Comparison of ENCODE assay signal across 12 mouse cellular contexts in genomic region chr11:53522930-53523329, GRCm38 (mm10). TPM values are rescaled to one million over a fixed set of nuclear protein-coding genes. Genes with fewer than 3 reads are reported as not detected.
DNase-seq lines count a peak whose midpoint lies in the region; ATAC-seq lines count a peak whose summit lies in the region.
"Had no signal": no experiment of that assay in that cellular context is flagged by ENCODE, and none has a peak within 500 bp of the region (broad histone marks: within the 10 kb centered on the region; RNA-seq: fewer than 3 reads in every experiment).

No protein-coding gene starts in this region.

- no peak overlapping the region for H3K9ac ChIP-seq in hindbrain, embryonic 14.5 days
- 0 out of 2 replicates have a peak overlapping the region, but pooled peaks have one; percentile 25 for H3K9ac ChIP-seq in liver, embryonic 15.5 days
- H3K9ac ChIP-seq: neural tube, embryonic 12.5 days had no signal

- DNase-seq in hindbrain, embryonic 10.5 days (ENCODE audit: low spot score) = no peak
- DNase-seq in hindbrain, embryonic 14.5 days (ENCODE audit: low spot score) = no peak
- peak; percentile 84 to 87 for DNase-seq in cerebellum, adult 18-20 months
- peak; percentile 79 to 84 for DNase-seq in frontal cortex, postnatal 36 days (ENCODE audit: low spot score in 2 of 2)
- no peak for DNase-seq in c-Kit-positive CD71-positive TER-119-positive erythroid progenitor cells, embryonic 14.5 days (ENCODE audit: low spot score)
- no peak for DNase-seq in thymus, postnatal 4 days
- no peak for DNase-seq in kidney, postnatal 36 days
- DNase-seq: lung, postnatal 14 days had no signal

- H3K36me3 ChIP-seq in hindbrain, embryonic 10.5 days = no peaks in the 10 kb centered on the region
- H3K36me3 ChIP-seq in hindbrain, embryonic 14.5 days (replicated peaks; ENCODE audit: control insufficient read depth, insufficient read depth) = no peaks in the 10 kb centered on the region
- H3K36me3 ChIP-seq in liver, embryonic 15.5 days (replicated peaks) = peaks cover 17% of the 10 kb centered on the region; the same call in 1 of the 2 replicates
- H3K36me3 ChIP-seq: neural tube, embryonic 12.5 days had no signal

- H3K4me2 ChIP-seq in hindbrain, embryonic 14.5 days (replicated peaks) = no peak overlapping the region
- peak overlapping the region; percentile 97 for H3K4me2 ChIP-seq in liver, embryonic 15.5 days
- H3K4me2 ChIP-seq: neural tube, embryonic 12.5 days had no signal

- 0 out of 2 replicates have a peak overlapping the region, but pooled peaks have one; percentile 5 for H3K27ac ChIP-seq in hindbrain, embryonic 10.5 days
- no peak overlapping the region for H3K27ac ChIP-seq in hindbrain, embryonic 14.5 days
- peak overlapping the region; percentile 94; the same call in 1 of the 2 replicates for H3K27ac ChIP-seq in liver, embryonic 15.5 days (replicated peaks)
- H3K27ac ChIP-seq: neural tube, embryonic 12.5 days had no signal

- peaks cover 71% of the 10 kb centered on the region for H3K4me1 ChIP-seq in hindbrain, embryonic 10.5 days (replicated peaks)
- peaks cover 11% of the 10 kb centered on the region for H3K4me1 ChIP-seq in hindbrain, embryonic 14.5 days (replicated peaks; ENCODE audit: control insufficient read depth, insufficient read depth, low read length)
- peaks cover 94% of the 10 kb centered on the region for H3K4me1 ChIP-seq in liver, embryonic 15.5 days (replicated peaks)

- no peaks in the 10 kb centered on the region for H3K9me3 ChIP-seq in hindbrain, embryonic 10.5 days
- no peaks in the 10 kb centered on the region for H3K9me3 ChIP-seq in hindbrain, embryonic 14.5 days (ENCODE audit: control insufficient read depth, low read length)
- no peaks in the 10 kb centered on the region for H3K9me3 ChIP-seq in liver, embryonic 15.5 days (replicated peaks)
- H3K9me3 ChIP-seq: neural tube, embryonic 12.5 days had no signal

- WGBS in hindbrain, embryonic 10.5 days = 81% methylated on average over 9 of the region's 9 CpGs
- 68% methylated on average over 9 of the region's 9 CpGs for WGBS in hindbrain, embryonic 14.5 days
- 43% methylated on average over 9 of the region's 9 CpGs for WGBS in liver, embryonic 15.5 days (ENCODE audit: insufficient replicate concordance)

- ATAC-seq in hindbrain, embryonic 14.5 days (ENCODE audit: low FRiP score) = no peak
- ATAC-seq in liver, embryonic 15.5 days (ENCODE audit: insufficient read depth) = no peak
- ATAC-seq: inflammation-experienced regulatory T-cells, adult 6 months had no signal

- no peak overlapping the region for H3K4me3 ChIP-seq in hindbrain, embryonic 10.5 days
- no peak overlapping the region for H3K4me3 ChIP-seq in hindbrain, embryonic 14.5 days (replicated peaks; ENCODE audit: low read length)
- H3K4me3 ChIP-seq in liver, embryonic 15.5 days (replicated peaks) = 0 out of 2 replicates have a peak overlapping the region, but pooled peaks have one; percentile 92
- H3K4me3 ChIP-seq: neural tube, embryonic 12.5 days had no signal

- H3K27me3 ChIP-seq in hindbrain, embryonic 10.5 days (ENCODE audit: insufficient read depth, poor library complexity, severe bottlenecking) = peaks cover 62% of the 10 kb centered on the region
- H3K27me3 ChIP-seq in hindbrain, embryonic 14.5 days (ENCODE audit: control insufficient read depth, insufficient read depth, low read length) = peaks cover 8% of the 10 kb centered on the region; the same call in 1 of the 2 replicates
- H3K27me3 ChIP-seq in liver, embryonic 15.5 days = peaks cover 16% of the 10 kb centered on the region

RNA-seq across cellular contexts. Expression of gene Sept8, which starts 3.9 kb away (rescaled TPM):
- polyA plus RNA-seq in hindbrain, embryonic 10.5 days (2016; fragmentation: Nextera tagmentation; extraction: Ambion mirVana) = 14.8 and 15.6 TPM in 2 replicates
- 21.6 and 23.7 TPM in 2 replicates for polyA plus RNA-seq in hindbrain, embryonic 14.5 days (2014; fragmentation: Nextera tagmentation; extraction: Ambion mirVana)
- 18.2 and 18.3 TPM in 2 replicates for polyA plus RNA-seq in liver, embryonic 15.5 days (2015; fragmentation: Nextera tagmentation; extraction: Ambion mirVana)

RNA-seq across cellular contexts. Expression of gene Sowaha, which starts 42.9 kb away (rescaled TPM):
- 0.26 and 0.44 TPM in 2 replicates for polyA plus RNA-seq in hindbrain, embryonic 10.5 days (2016; fragmentation: Nextera tagmentation; extraction: Ambion mirVana)
- polyA plus RNA-seq in hindbrain, embryonic 14.5 days (2014; fragmentation: Nextera tagmentation; extraction: Ambion mirVana) = 1.3 and 1.4 TPM in 2 replicates
- polyA plus RNA-seq in liver, embryonic 15.5 days (2015; fragmentation: Nextera tagmentation; extraction: Ambion mirVana) = 18.7 and 23.0 TPM in 2 replicates
- polyA plus RNA-seq: inflammation-experienced regulatory T-cells, adult 6 months had no signal

RNA-seq across cellular contexts. Expression of gene Gm9945, which starts 43.0 kb away (rescaled TPM):
- polyA plus RNA-seq in hindbrain, embryonic 10.5 days (2016; fragmentation: Nextera tagmentation; extraction: Ambion mirVana) = not detected in 2 replicates
- 0.36 TPM in 1 of 2 replicates, not detected in the other for polyA plus RNA-seq in hindbrain, embryonic 14.5 days (2014; fragmentation: Nextera tagmentation; extraction: Ambion mirVana)
- polyA plus RNA-seq in liver, embryonic 15.5 days (2015; fragmentation: Nextera tagmentation; extraction: Ambion mirVana) = 0.62 and 0.99 TPM in 2 replicates
- polyA plus RNA-seq: inflammation-experienced regulatory T-cells, adult 6 months; neural tube, embryonic 12.5 days; stomach, embryonic 16.5 days had no signal

RNA-seq across cellular contexts. Expression of gene Kif3a, which starts 44.2 kb away (rescaled TPM):
- 67.8 and 71.5 TPM in 2 replicates for polyA plus RNA-seq in hindbrain, embryonic 10.5 days (2016; fragmentation: Nextera tagmentation; extraction: Ambion mirVana)
- 278 and 302 TPM in 2 replicates for polyA plus RNA-seq in hindbrain, embryonic 14.5 days (2014; fragmentation: Nextera tagmentation; extraction: Ambion mirVana)
- 7.3 and 7.5 TPM in 2 replicates for polyA plus RNA-seq in liver, embryonic 15.5 days (2015; fragmentation: Nextera tagmentation; extraction: Ambion mirVana)

RNA-seq across cellular contexts. Expression of gene Gm9837, which starts 52.7 kb away (rescaled TPM):
- not detected in 2 replicates for polyA plus RNA-seq in hindbrain, embryonic 10.5 days (2016; fragmentation: Nextera tagmentation; extraction: Ambion mirVana)
- not detected in 2 replicates for polyA plus RNA-seq in hindbrain, embryonic 14.5 days (2014; fragmentation: Nextera tagmentation; extraction: Ambion mirVana)
- not detected in 2 replicates for polyA plus RNA-seq in liver, embryonic 15.5 days (2015; fragmentation: Nextera tagmentation; extraction: Ambion mirVana)
- polyA plus RNA-seq: inflammation-experienced regulatory T-cells, adult 6 months; neural tube, embryonic 12.5 days; stomach, embryonic 16.5 days had no signal

Comparison
In these comparisons a context has a peak if more than half of its experiments do, and no peak if none do; other contexts are left out.
1. DNase-seq: peak in cerebellum, adult 18-20 months (2 of 2) and frontal cortex, postnatal 36 days (2 of 2); none in hindbrain, embryonic 10.5 days (single experiment), hindbrain, embryonic 14.5 days (single experiment), c-Kit-positive CD71-positive TER-119-positive erythroid progenitor cells, embryonic 14.5 days (single experiment), thymus, postnatal 4 days (single experiment) and kidney, postnatal 36 days (0 of 2).